Mouse (Mus musculus) bone marrow macrophage, adult 2 months (primary cell): ENCODE results near the gene Triobp.

Source experiments
- CTCF ChIP-seq: IDR thresholded peaks from 2 replicates; pipeline ENCODE4 v1.5.1; 2012; ENCODE audit warnings: low read depth, mild to moderate bottlenecking, low read length, moderate library complexity
- POLR2A ChIP-seq: IDR thresholded peaks from 2 replicates; pipeline ENCODE4 v1.6.1; 2012; ENCODE audit warnings: mild to moderate bottlenecking, low read depth, low read length, borderline replicate concordance

- TF ChIP-seq POLR2A (no peak), CTCF (no peak)
Measured at GRCm38 (mm10) chr15:78959537-78959936, 12.0 kb downstream of the Triobp start.
